Mouse (Mus musculus) heart, adult 18-20 months (tissue): ENCODE data around the gene Ubap1l. TPM values are rescaled to one million over a fixed set of nuclear protein-coding genes. Genes with fewer than 3 reads are reported as not detected.

Source experiments
- DNase-seq, 2 experiments: peaks; one replicate each; pipeline ENCODE4 v3.0.0; 2021 to 2022; ENCODE audit warnings: mixed read lengths in 1 of 2
- total RNA-seq, 2 experiments: library from RNA; stranded (reverse); gene quantifications; 2 replicates each; pipeline ENCODE4 v1.2.3; 2021

The Ubap1l gene
- total RNA-seq, 2 experiments from 2014 or later: not detected

GRCm38 (mm10) chr9:65410378-65410777 lies 49.5 kb downstream of the Ubap1l start:
- no peak for DNase-seq

- DNase-seq: no peak
These were observed 50.5 kb downstream of the Ubap1l start for GRCm38 (mm10) chr9:65411326-65411725.

GRCm38 (mm10) chr9:65417738-65418137 lies 56.9 kb downstream of the Ubap1l start:
- no peak for DNase-seq

GRCm38 (mm10) chr9:65419633-65420032 lies 58.8 kb downstream of the Ubap1l start:
- DNase-seq: no peak

GRCm38 (mm10) chr9:65422760-65423501 lies 62.1 kb downstream of the Ubap1l start, which contains the start of gene Slc51b:
Gene Slc51b, minus strand, starts transcription at chr9:65422955.
- no peak for DNase-seq

- DNase-seq: no peak
These were observed 63.6 kb downstream of the Ubap1l start for GRCm38 (mm10) chr9:65424393-65424792.

GRCm38 (mm10) chr9:65427511-65427910 lies 66.7 kb downstream of the Ubap1l start:
- DNase-seq: no peak

- DNase-seq: no peak
These were observed 67.2 kb downstream of the Ubap1l start for GRCm38 (mm10) chr9:65428003-65428402.

Other genes with a start within 250 kb of the Ubap1l start
- under 1 TPM; 0.15 to 0.18 TPM for gene Igdcc3, start 219.9 kb upstream of the Ubap1l start, total RNA-seq
- gene Parp16, start 165.7 kb upstream of the Ubap1l start, total RNA-seq: 1 to 10 TPM; 2.3 to 2.9 TPM
- 1 to 10 TPM; 2.8 to 3.3 TPM for gene Cilp, start 95.9 kb upstream of the Ubap1l start, total RNA-seq
- gene Clpx, start 66.8 kb upstream of the Ubap1l start, total RNA-seq: 100 to 1,000 TPM; 117 to 125 TPM
- 10 to 100 TPM; 14.4 to 18.4 TPM for gene Pdcd7, start 14.9 kb upstream of the Ubap1l start, total RNA-seq
- 1 to 10 TPM; 1.5 to 1.6 TPM for gene Kbtbd13, start 30.6 kb downstream of the Ubap1l start, total RNA-seq
- gene Rasl12, start 37.5 kb downstream of the Ubap1l start, total RNA-seq: 1 to 10 TPM; 5.6 to 6.4 TPM
- gene Slc51b, start 61.9 kb downstream of the Ubap1l start, total RNA-seq: not detected
- gene Mtfmt, start 74.7 kb downstream of the Ubap1l start, total RNA-seq: 1 to 10 TPM; 6.3 to 6.9 TPM
- gene Spg21, start 99.9 kb downstream of the Ubap1l start, total RNA-seq: 10 to 100 TPM; 16.0 to 22.0 TPM
- not detected for gene Ankdd1a, start 159.2 kb downstream of the Ubap1l start, total RNA-seq
- 1 to 10 TPM; 8.8 to 9.3 TPM for gene Plekho2, start 219.0 kb downstream of the Ubap1l start, total RNA-seq
- not detected for gene Pif1, start 226.1 kb downstream of the Ubap1l start, total RNA-seq